Mouse (Mus musculus) left cerebral cortex, postnatal 25 days (tissue): ENCODE measurements around the gene Chadl. TPM values are rescaled to one million over a fixed set of nuclear protein-coding genes. Genes with fewer than 3 reads are reported as not detected.

ENCODE experiments used
- total RNA-seq, 2 experiments: library from RNA; stranded (reverse); gene quantifications; 2 replicates each; pipeline ENCODE4 v1.2.3; 2021

The Chadl gene
- total RNA-seq, 2 experiments from 2014 or later = 16.2 to 20.7 TPM

Other genes with a start within 250 kb of the Chadl start
- gene Rbx1, start 231.0 kb downstream of the Chadl start, total RNA-seq = 100 to 1,000 TPM; 132 to 133 TPM
- gene Ep300, start 111.9 kb downstream of the Chadl start, total RNA-seq = 10 to 100 TPM; 64.1 to 66.4 TPM
- gene L3mbtl2, start 33.4 kb downstream of the Chadl start, total RNA-seq = 10 to 100 TPM; 30.2 to 34.0 TPM
- 100 to 1,000 TPM; 174 to 178 TPM for gene Zc3h7b, start 47.8 kb upstream of the Chadl start, total RNA-seq
- 100 to 1,000 TPM; 210 to 216 TPM for gene Rangap1, start 48.2 kb upstream of the Chadl start, total RNA-seq
- 100 to 1,000 TPM; 220 to 246 TPM for gene Tef, start 105.1 kb upstream of the Chadl start, total RNA-seq
- gene Tob2, start 161.5 kb upstream of the Chadl start, total RNA-seq = 10 to 100 TPM; 25.5 to 27.2 TPM
- 10 to 100 TPM; 33.7 to 34.7 TPM for gene Phf5a, start 174.6 kb upstream of the Chadl start, total RNA-seq
- gene Aco2, start 175.0 kb upstream of the Chadl start, total RNA-seq = 100 to 1,000 TPM; 423 to 442 TPM
- gene Polr3h, start 229.0 kb upstream of the Chadl start, total RNA-seq = 10 to 100 TPM; 49.8 to 56.5 TPM
- 10 to 100 TPM; 96.0 to 98.3 TPM for gene Csdc2, start 239.5 kb upstream of the Chadl start, total RNA-seq